In genomic region chr13:45960311-45960965, GRCm38 (mm10) we compare ENCODE assay signal across 10 mouse cellular contexts. TPM values are rescaled to one million over a fixed set of nuclear protein-coding genes. Genes with fewer than 3 reads are reported as not detected.
DNase-seq lines count a peak whose midpoint lies in the region; ATAC-seq and TF ChIP-seq lines count a peak whose summit lies in the region.
"Had no signal": no experiment of that assay in that cellular context is flagged by ENCODE, and none has a peak within 500 bp of the region (broad histone marks: within the 10 kb centered on the region; RNA-seq: fewer than 3 reads in every experiment).

No protein-coding gene starts in this region.

- no peak overlapping the region for H3K27ac ChIP-seq in forebrain, embryonic 13.5 days
- no peak overlapping the region for H3K27ac ChIP-seq in forebrain, embryonic 10.5 days
- no peak overlapping the region for H3K27ac ChIP-seq in left cerebral cortex, adult 2 months
- H3K27ac ChIP-seq in embryonic fibroblast, embryonic 13.5 days (ENCODE audit: insufficient read depth, low read length) = peak overlapping the region; percentile 67

- TF ChIP-seq POLR2A in embryonic fibroblast, embryonic 13.5 days (IDR thresholded peaks at IDR 0.05; ENCODE audit: low read depth, low read length) = no peak

- 0 out of 2 replicates have a peak overlapping the region, but pooled peaks have one; percentile 16 for H3K9ac ChIP-seq in forebrain, embryonic 13.5 days

- H3K9me3 ChIP-seq in forebrain, embryonic 13.5 days (replicated peaks) = no peaks in the 10 kb centered on the region
- H3K9me3 ChIP-seq in forebrain, embryonic 10.5 days = no peaks in the 10 kb centered on the region
- H3K9me3 ChIP-seq: megakaryocyte, embryonic 14.5 days had no signal

- H3K4me3 ChIP-seq in forebrain, embryonic 13.5 days = no peak overlapping the region
- H3K4me3 ChIP-seq in forebrain, embryonic 10.5 days = no peak overlapping the region
- H3K4me3 ChIP-seq in left cerebral cortex, adult 2 months = peak overlapping the region; percentile 67
- H3K4me3 ChIP-seq in embryonic fibroblast, embryonic 13.5 days (ENCODE audit: insufficient read depth, low read length) = no peak overlapping the region
- H3K4me3 ChIP-seq: megakaryocyte, embryonic 14.5 days had no signal

- H3K27me3 ChIP-seq in forebrain, embryonic 13.5 days = no peaks in the 10 kb centered on the region
- H3K27me3 ChIP-seq in forebrain, embryonic 10.5 days (ENCODE audit: poor library complexity, severe bottlenecking) = peaks cover 36% of the 10 kb centered on the region
- H3K27me3 ChIP-seq: megakaryocyte, embryonic 14.5 days had no signal

- WGBS in forebrain, embryonic 13.5 days = 32% methylated on average over 14 of the region's 14 CpGs
- WGBS in forebrain, embryonic 10.5 days = 63% methylated on average over 14 of the region's 14 CpGs

- DNase-seq in forebrain, embryonic 10.5 days (ENCODE audit: extremely low spot score, low spot score) = no peak
- DNase-seq in left cerebral cortex, adult 2 months (ENCODE audit: extremely low spot score in 1 of 2, low spot score in 2 of 2) = no peak
- no peak for DNase-seq in left cerebral cortex, adult 8-10 months (ENCODE audit: low spot score in 2 of 2)
- peak; percentile 61 for DNase-seq in lung, postnatal 25 days (ENCODE audit: low spot score)
- DNase-seq in right cerebral cortex, postnatal 25 days = no peak
- no peak for DNase-seq in thymus, adult 18-20 months
- DNase-seq: gastrocnemius, postnatal 10 days had no signal

- intact Hi-C loops in left cerebral cortex, adult 2 months (cut with DNase I) = loop anchor here (5.0 kb wide), 3 partner anchors 88 to 423 kb away; no protein-coding TSS in a partner anchor

- H3K4me2 ChIP-seq in forebrain, embryonic 13.5 days = peak overlapping the region; percentile 17; the same call in 1 of the 2 replicates

- no peak for TF ChIP-seq CTCF in left cerebral cortex, adult 2 months (IDR thresholded peaks at IDR 0.05)
- TF ChIP-seq CTCF in embryonic fibroblast, embryonic 13.5 days (IDR thresholded peaks at IDR 0.05; ENCODE audit: borderline replicate concordance, insufficient read depth, low read length) = no peak

- H3K36me3 ChIP-seq in forebrain, embryonic 13.5 days (ENCODE audit: poor library complexity, severe bottlenecking) = 0 out of 2 replicates have a peak, but pooled peaks cover under 1% of the 10 kb centered on the region
- H3K36me3 ChIP-seq in forebrain, embryonic 10.5 days (replicated peaks) = no peaks in the 10 kb centered on the region

- ATAC-seq in forebrain, embryonic 13.5 days = no peak

- H3K4me1 ChIP-seq in forebrain, embryonic 13.5 days = peaks cover 39% of the 10 kb centered on the region
- peaks cover 50% of the 10 kb centered on the region for H3K4me1 ChIP-seq in forebrain, embryonic 10.5 days
- H3K4me1 ChIP-seq in embryonic fibroblast, embryonic 13.5 days (ENCODE audit: control insufficient read depth, insufficient read depth, low read length) = peaks cover 21% of the 10 kb centered on the region

RNA-seq across cellular contexts. Expression of gene Atxn1, which starts 4.4 kb away (rescaled TPM):
- 7.7 and 8.7 TPM in 2 replicates for polyA plus RNA-seq in forebrain, embryonic 13.5 days (2015; fragmentation: Nextera tagmentation; extraction: Ambion mirVana)
- 1.6 and 2.2 TPM in 2 replicates for polyA plus RNA-seq in forebrain, embryonic 10.5 days (2016; fragmentation: Nextera tagmentation; extraction: Ambion mirVana)
- total RNA-seq in left cerebral cortex, adult 2 months (2021) = 100 to 1,000 TPM; 152 to 197 TPM
- 100 to 1,000 TPM; 135 to 195 (median 160) TPM for total RNA-seq in left cerebral cortex, adult 8-10 months (2022)
- polyA plus RNA-seq in embryonic fibroblast, embryonic 13.5 days (2011; ENCODE audit: insufficient read length, low read depth, missing spikeins) = 55.8 and 59.3 TPM in 2 replicates
